Mouse (Mus musculus): ENCODE results near the gene Osbpl2. TPM values are rescaled to one million over a fixed set of nuclear protein-coding genes. Genes with fewer than 3 reads are reported as not detected.

Gene Osbpl2
- polyA plus RNA-seq (2015; fragmentation: Nextera tagmentation; extraction: Ambion mirVana) = 34.2 and 37.3 TPM in 2 replicates

DNA sequence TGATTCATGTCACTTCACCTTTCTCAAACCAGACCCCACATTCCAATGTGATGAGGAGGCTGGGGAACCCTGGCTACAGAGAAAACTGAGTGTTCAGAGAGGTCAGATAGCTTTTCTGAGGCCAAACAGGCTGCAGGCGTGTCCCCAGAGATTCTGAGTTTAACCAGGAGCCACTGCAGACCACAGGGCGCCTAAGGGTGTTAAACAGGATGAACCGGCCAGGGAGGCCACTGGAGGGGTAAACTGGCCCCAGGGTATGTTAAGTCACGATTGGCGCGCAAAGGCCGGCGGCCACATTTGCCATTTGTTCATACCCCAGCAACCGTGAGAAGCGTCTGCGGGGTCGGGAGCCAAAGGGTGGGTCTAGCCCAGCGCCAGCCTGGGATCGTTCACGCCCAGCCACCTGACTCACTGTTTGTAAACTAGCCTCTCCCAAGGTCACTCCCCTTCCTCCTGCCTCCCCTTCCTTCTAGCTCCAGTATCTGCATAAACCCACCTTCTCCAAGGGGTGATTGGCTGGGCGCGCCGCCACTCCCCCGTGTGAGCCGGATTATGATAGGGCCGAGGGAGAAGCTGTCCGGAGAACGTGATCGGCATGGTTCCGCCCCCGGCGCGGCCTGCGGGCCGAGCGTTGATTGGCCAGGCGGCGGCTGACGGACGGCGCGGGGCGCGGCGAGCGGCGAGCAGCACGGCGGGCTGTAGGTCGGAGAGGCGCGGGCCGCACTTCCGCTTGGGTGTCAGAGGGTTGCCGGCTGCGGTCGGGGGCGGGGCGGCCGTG, at the start of gene Osbpl2:
TSS of gene Osbpl2 (plus strand) at position 646 of the 778 bp plus-strand sequence.
- H3K4me2 ChIP-seq = peak within 1 kb of the TSS; percentile 82
- H3K9me3 ChIP-seq = no peaks in the 10 kb centered on the region
- WGBS = under 1% methylated on average over 55 of the region's 55 CpGs
- no peaks in the 10 kb centered on the region for H3K27me3 ChIP-seq (replicated peaks)
- H3K4me3 ChIP-seq (replicated peaks) = peak within 1 kb of the TSS; percentile 90
- H3K9ac ChIP-seq = peak within 1 kb of the TSS; percentile 83
- H3K27ac ChIP-seq = peak within 1 kb of the TSS; percentile 77
- ATAC-seq (ENCODE audit: insufficient read depth, low FRiP score, low read depth) = peak; percentile 99
- H3K36me3 ChIP-seq = no peaks in the 10 kb centered on the region
- peaks cover 36% of the 10 kb centered on the region for H3K4me1 ChIP-seq

DNA sequence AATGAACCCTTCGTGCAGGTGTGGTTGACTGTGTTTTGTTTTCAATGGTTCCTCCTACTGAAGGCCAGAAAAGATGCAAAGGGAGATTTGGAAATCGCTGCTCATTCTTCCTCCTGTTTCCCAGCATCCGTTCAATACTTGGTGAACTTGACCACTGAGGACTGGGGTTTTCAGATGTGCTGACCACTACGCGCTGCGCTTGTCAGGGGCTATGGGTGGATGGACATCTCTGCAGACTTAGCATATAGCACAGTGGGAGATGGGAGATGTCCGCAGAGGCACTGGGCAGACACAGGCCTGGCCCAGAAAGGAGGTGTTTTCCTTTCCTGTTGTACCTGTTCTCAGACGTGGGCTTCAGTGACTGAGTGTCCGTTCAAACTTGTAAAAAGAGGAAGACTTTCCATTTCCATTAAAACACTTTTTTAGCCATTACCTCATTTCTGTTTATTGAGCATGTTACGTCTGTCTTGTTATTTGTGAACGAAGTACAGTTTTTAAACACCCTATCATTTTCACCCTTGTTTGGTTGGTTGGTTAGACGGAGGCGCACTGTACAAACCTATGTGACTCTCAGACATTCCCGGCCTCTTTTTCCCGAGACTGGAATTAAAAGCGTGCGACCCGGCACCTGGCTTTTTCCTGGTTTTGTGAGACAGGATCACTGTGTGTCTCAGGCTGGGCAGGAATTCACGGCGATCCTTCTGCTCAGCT, 49.2 kb upstream of the Osbpl2 start:
- peak; percentile 48; the same call in 1 of the 2 replicates for ATAC-seq (ENCODE audit: insufficient read depth, low FRiP score, low read depth)
- Histone ChIP-seq H3K27me3 (replicated peaks) (no peaks in the 10 kb centered on the region), H3K36me3 (0 out of 2 replicates have a peak, but pooled peaks cover 4% of the 10 kb centered on the region), H3K27ac (peak overlapping the region; percentile 77), H3K9me3 (no peaks in the 10 kb centered on the region), H3K4me3 (replicated peaks) (peak overlapping the region; percentile 61), H3K4me1 (peaks cover 9% of the 10 kb centered on the region), H3K9ac (peak overlapping the region; percentile 40; the same call in 1 of the 2 replicates), H3K4me2 (peak overlapping the region; percentile 76)
- WGBS = 29% methylated on average over 20 of the region's 20 CpGs

DNA sequence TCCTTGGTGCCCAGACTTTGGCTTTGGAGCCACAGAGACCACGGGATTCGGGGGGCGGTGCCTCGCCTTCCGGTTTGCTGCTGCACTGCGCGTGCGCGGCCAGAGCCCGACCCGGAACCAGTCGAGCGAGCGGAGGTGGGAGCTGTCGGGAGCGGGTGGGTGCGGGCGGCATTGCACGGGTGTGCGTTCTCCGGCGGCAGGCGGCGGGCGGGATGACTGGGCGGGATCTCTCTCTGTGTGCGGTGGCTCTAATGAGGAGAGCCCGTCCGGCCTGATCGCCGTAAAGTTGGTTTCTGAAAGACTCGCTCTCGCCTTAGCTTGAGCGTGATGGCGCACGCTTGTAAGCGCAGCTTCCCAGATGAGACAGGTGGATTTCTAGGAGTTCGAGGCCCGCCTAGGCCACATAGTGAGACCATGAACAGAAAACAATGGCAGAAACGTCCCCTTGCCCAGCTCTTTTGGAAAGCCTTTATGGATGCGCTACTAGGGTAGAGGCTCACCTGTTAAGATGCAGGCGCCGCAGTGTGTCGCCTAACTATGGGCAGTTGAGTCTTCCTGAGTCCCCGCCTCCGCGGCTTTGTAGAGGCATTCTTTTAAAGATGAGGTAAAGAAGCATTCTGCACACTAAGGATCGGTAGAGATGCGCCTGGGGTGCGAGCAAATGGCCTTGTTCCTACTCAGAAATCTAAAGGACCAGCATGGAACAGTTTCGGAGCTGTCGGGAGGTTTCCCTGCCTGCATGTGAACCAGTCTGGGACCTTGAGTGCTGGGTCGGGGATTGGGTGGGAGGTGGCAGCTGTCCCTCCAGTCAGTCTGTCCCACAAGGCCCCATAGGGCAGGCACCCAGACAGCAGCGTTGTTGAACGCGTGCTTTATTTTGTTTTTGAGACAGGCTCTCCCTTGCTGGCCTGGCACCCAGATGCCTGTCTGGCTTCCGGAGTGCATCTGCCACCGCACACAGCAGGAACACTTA, 48.3 kb upstream of the Osbpl2 start, which contains the start of gene Mtg2:
TSS of gene Mtg2 (plus strand) at position 108 of the 973 bp plus-strand sequence.
- ATAC-seq (ENCODE audit: insufficient read depth, low FRiP score, low read depth) = peak; percentile 95
- Histone ChIP-seq H3K9me3 (no peaks in the 10 kb centered on the region), H3K4me3 (replicated peaks) (peak within 1 kb of the TSS; percentile 61), H3K27me3 (replicated peaks) (no peaks in the 10 kb centered on the region), H3K27ac (peak within 1 kb of the TSS; percentile 77), H3K36me3 (0 out of 2 replicates have a peak, but pooled peaks cover 4% of the 10 kb centered on the region), H3K4me1 (peaks cover 9% of the 10 kb centered on the region), H3K4me2 (peak within 1 kb of the TSS; percentile 76), H3K9ac (peak within 1 kb of the TSS; percentile 40)
- WGBS = 5% methylated on average over 58 of the region's 58 CpGs

DNA sequence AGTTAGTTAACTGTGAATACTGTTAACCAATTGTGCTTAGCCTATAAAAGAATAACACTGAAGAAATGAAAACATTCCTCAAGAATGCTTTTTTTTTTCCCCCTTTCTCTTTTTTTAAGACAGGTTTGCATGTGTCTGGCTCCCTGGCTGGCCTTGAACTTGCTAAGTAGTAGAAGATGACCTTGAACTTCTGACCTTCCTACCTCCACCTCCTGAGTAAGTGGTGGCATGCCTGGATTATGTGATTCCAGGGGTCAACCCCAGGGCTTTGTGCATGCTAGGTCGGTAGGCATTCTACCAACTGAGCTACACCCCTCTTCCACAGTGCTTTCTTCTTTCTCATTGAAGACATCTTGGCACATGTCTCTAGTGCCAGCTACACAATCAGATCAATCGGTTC, 47.4 kb upstream of the Osbpl2 start:
- H3K4me2 ChIP-seq = no peak overlapping the region
- H3K27ac ChIP-seq = no peak overlapping the region
- no peaks in the 10 kb centered on the region for H3K27me3 ChIP-seq (replicated peaks)
- H3K4me1 ChIP-seq = peaks cover 9% of the 10 kb centered on the region
- no peaks in the 10 kb centered on the region for H3K9me3 ChIP-seq
- no peak overlapping the region for H3K9ac ChIP-seq
- H3K4me3 ChIP-seq (replicated peaks) = no peak overlapping the region
- WGBS = 84% methylated on average over 2 of the region's 2 CpGs
- no peak for ATAC-seq (ENCODE audit: insufficient read depth, low FRiP score, low read depth)
- 0 out of 2 replicates have a peak, but pooled peaks cover 4% of the 10 kb centered on the region for H3K36me3 ChIP-seq

DNA sequence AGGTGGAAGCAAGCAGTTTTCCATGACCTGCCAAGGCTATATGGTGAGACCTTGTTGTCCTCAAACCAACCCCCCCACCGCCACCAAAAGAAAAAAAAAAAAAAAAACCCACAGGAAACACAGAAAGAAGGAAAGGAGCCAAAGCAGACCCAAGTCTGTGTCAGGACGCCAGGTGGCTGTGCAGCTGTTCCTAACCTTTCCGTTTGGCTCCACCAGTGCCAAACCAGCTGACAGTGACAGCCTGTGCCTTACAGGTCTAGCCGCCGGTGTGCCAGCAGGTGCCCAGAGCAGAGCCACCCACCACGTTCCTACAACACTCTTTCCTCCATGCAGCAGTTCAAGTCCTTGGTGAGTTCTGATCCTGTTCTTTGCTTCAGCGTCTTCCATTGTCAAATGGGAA, 46.2 kb upstream of the Osbpl2 start:
- no peaks in the 10 kb centered on the region for H3K27me3 ChIP-seq (replicated peaks)

DNA sequence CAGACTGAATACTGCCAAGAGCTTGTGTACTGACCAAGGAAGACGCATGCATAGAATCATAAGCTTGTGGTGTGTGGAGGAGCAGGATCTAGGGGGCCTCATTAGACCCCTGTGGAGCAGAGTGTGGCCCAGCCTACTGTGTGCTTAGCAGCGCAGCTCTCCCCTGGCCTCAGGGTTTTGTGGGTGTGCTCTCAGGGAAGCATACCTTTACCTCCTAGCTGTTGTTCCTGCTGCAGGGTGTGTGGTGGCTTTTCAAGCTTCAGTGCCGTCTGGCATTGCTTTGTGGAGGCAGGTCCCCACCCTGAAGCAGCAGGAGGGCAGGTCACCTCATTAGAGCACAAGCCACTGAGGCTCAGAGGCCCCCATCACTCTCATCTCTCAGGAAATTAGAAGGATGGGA, 41.5 kb upstream of the Osbpl2 start:
- Histone ChIP-seq H3K9ac (no peak overlapping the region), H3K4me1 (no peaks in the 10 kb centered on the region), H3K4me2 (no peak overlapping the region), H3K27me3 (replicated peaks) (no peaks in the 10 kb centered on the region), H3K9me3 (no peaks in the 10 kb centered on the region), H3K27ac (no peak overlapping the region), H3K36me3 (no peaks in the 10 kb centered on the region), H3K4me3 (replicated peaks) (no peak overlapping the region)
- WGBS = 72% methylated on average over 3 of the region's 3 CpGs
- no peak for ATAC-seq (ENCODE audit: insufficient read depth, low FRiP score, low read depth)

More for the DNA sequence above, 46.2 kb upstream of the Osbpl2 start:
- H3K9me3 ChIP-seq = no peaks in the 10 kb centered on the region
- no peak for ATAC-seq (ENCODE audit: insufficient read depth, low FRiP score, low read depth)
- H3K9ac ChIP-seq = no peak overlapping the region
- no peak overlapping the region for H3K4me2 ChIP-seq
- H3K4me1 ChIP-seq = peaks cover 9% of the 10 kb centered on the region
- 0 out of 2 replicates have a peak, but pooled peaks cover 4% of the 10 kb centered on the region for H3K36me3 ChIP-seq
- WGBS = 93% methylated on average over 7 of the region's 7 CpGs
- H3K4me3 ChIP-seq (replicated peaks) = no peak overlapping the region
- no peak overlapping the region for H3K27ac ChIP-seq

DNA sequence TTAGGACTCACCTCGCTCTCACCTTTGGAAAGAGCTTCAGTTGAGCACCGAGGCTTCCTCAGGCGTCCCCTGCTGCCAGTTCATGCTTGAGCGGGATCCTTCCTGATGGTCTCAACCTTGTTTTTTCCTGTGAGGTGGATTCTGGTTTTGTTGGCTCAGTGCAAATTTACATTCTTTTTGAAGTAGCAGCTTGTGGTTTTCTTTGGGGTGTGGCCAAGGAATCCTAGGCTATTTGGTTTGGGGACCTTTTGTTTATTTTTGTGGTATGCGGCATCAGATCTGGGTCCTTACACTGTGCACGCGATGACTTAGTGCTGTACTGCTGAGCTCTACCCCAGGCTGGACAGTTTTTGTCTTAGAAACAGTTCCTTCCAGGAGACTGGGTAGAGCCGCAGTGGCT, 38.4 kb upstream of the Osbpl2 start:
- no peak; the same call in 1 of the 2 replicates for ATAC-seq (ENCODE audit: insufficient read depth, low FRiP score, low read depth)
- Histone ChIP-seq H3K4me1 (no peaks in the 10 kb centered on the region), H3K4me3 (replicated peaks) (no peak overlapping the region), H3K9ac (no peak overlapping the region), H3K4me2 (no peak overlapping the region), H3K9me3 (no peaks in the 10 kb centered on the region), H3K27ac (no peak overlapping the region), H3K36me3 (no peaks in the 10 kb centered on the region), H3K27me3 (replicated peaks) (no peaks in the 10 kb centered on the region)
- WGBS = 72% methylated on average over 8 of the region's 8 CpGs

DNA sequence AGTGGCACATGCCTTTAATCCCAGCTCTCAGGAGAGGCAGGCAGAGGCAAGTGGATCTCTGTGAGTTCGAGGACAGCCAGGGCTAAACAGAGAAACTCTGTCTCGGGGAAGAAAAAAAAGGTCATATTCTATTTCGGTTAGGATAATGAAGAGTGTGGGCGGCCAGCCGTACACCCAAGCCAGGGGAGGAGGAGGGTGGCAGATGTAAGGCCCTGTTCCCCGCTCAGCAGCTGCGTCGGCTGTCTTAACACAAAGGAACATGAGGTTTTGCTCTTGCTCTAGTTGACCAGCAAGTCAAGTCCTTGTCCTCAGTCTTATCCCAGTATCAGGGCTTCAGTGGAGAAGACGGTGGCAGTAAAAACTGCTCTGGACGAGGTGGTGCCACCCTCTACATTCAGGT, 36.0 kb upstream of the Osbpl2 start:
- Histone ChIP-seq H3K4me2 (no peak overlapping the region), H3K27me3 (replicated peaks) (no peaks in the 10 kb centered on the region), H3K9ac (no peak overlapping the region), H3K27ac (no peak overlapping the region), H3K4me3 (replicated peaks) (no peak overlapping the region), H3K4me1 (no peaks in the 10 kb centered on the region), H3K9me3 (no peaks in the 10 kb centered on the region), H3K36me3 (no peaks in the 10 kb centered on the region)
- WGBS = 90% methylated on average over 10 of the region's 10 CpGs
- no peak for ATAC-seq (ENCODE audit: insufficient read depth, low FRiP score, low read depth)

DNA sequence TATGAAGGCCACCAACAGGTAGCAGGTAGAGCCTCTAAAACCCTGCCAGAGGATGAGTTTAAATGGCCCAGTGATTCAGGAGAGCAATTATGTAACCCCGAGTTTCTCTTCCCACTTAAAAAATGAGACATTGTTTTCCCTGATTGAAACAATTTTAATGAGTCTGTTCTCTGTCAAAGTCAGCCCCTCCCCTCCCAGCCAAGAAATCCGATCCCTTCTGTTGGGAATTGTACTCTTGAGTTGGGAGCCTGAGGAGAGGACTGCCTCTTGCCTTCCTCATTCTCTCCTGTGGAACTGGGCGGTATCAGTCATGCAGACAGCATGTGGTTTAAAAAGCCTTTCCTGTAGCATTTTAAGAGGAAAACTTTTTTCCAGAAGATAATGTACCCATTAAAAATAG, 34.5 kb upstream of the Osbpl2 start:
- 34% methylated on average over 3 of the region's 3 CpGs for WGBS
- no peaks in the 10 kb centered on the region for H3K4me1 ChIP-seq
- H3K4me2 ChIP-seq = no peak overlapping the region
- no peak overlapping the region for H3K4me3 ChIP-seq (replicated peaks)
- no peak overlapping the region for H3K27ac ChIP-seq
- no peaks in the 10 kb centered on the region for H3K27me3 ChIP-seq (replicated peaks)
- H3K36me3 ChIP-seq = no peaks in the 10 kb centered on the region
- no peak for ATAC-seq (ENCODE audit: insufficient read depth, low FRiP score, low read depth)
- H3K9ac ChIP-seq = no peak overlapping the region
- H3K9me3 ChIP-seq = no peaks in the 10 kb centered on the region

DNA sequence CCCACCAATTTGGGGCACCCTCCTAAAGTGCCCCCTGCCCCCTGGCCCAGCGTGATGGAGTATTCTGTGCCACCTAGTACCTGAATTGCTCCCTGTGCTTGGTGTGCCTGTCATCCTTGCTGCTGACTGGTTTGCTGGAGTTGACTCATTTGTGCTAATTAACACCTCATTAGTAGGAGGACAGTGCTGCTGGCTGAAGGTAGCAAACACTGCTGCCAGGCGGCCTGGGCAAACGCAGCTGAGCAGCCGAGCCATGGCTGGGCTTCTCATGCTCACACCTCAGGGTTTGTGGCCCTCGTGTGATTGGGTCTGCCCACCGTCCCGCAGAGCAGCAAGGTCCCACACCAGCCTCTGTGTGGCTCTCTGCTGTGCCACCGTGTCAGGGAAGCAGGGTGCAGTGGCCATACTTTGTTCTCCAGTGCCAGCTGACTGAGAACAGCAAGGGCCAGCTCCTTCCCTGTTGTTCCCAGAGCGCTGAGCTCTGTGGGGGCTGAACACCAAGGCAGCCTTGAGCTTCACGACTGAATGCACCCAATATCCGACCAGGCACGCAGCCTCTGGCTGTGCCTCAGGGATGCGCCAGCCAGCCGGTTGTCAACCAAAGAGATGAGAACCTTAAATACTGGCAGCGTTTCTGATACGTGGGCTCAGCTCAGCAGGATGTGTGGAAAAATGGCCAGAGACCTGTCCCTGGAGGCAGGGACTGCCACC, 33.0 kb upstream of the Osbpl2 start:
- Histone ChIP-seq H3K4me3 (replicated peaks) (no peak overlapping the region), H3K9me3 (no peaks in the 10 kb centered on the region), H3K27me3 (replicated peaks) (no peaks in the 10 kb centered on the region), H3K4me2 (no peak overlapping the region), H3K9ac (no peak overlapping the region), H3K36me3 (no peaks in the 10 kb centered on the region), H3K4me1 (no peaks in the 10 kb centered on the region), H3K27ac (no peak overlapping the region)
- 72% methylated on average over 16 of the region's 16 CpGs for WGBS
- ATAC-seq (ENCODE audit: insufficient read depth, low FRiP score, low read depth) = no peak

DNA sequence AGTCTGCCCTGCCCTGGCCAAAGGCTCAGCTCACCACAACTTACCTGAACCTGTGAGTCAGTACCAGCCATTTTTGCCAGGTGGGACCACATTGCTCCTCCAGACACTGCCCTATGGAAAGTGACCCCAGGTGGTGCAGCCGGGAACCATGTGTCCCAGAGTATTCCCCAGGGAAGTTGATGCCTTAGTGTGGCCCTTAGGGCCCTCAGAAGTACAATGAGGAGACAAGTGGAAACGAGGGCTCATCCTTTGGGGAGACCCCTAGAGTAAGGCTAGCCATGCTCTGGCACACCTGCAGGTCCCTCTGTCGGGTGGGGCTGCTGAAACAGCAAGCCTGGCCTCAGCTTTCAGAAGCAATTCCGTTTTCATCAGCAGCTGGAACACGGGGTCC, 32.5 kb upstream of the Osbpl2 start:
- Histone ChIP-seq H3K27me3 (replicated peaks) (no peaks in the 10 kb centered on the region), H3K4me1 (no peaks in the 10 kb centered on the region), H3K9me3 (no peaks in the 10 kb centered on the region), H3K27ac (no peak overlapping the region), H3K4me2 (no peak overlapping the region), H3K4me3 (replicated peaks) (no peak overlapping the region), H3K9ac (no peak overlapping the region), H3K36me3 (no peaks in the 10 kb centered on the region)
- 85% methylated on average over 5 of the region's 5 CpGs for WGBS
- ATAC-seq (ENCODE audit: insufficient read depth, low FRiP score, low read depth) = no peak
